Mouse (Mus musculus): ENCODE results near the gene Flt1.

GRCm38 (mm10) chr5:147572695-147573094 is 153.1 kb downstream of the Flt1 start:
- no peak for TF ChIP-seq ZC3H11A (IDR thresholded peaks at IDR 0.05; ENCODE audit: borderline replicate concordance, low read depth, low read length)
- no peak for TF ChIP-seq MAFK (IDR thresholded peaks at IDR 0.05; ENCODE audit: insufficient read depth, low read depth, low read length)
- no peak for TF ChIP-seq ZNF384 (IDR thresholded peaks at IDR 0.05; ENCODE audit: low read depth, low read length)
